Mouse (Mus musculus): Measurements from ENCODE around the gene Arid1b.

DNA sequence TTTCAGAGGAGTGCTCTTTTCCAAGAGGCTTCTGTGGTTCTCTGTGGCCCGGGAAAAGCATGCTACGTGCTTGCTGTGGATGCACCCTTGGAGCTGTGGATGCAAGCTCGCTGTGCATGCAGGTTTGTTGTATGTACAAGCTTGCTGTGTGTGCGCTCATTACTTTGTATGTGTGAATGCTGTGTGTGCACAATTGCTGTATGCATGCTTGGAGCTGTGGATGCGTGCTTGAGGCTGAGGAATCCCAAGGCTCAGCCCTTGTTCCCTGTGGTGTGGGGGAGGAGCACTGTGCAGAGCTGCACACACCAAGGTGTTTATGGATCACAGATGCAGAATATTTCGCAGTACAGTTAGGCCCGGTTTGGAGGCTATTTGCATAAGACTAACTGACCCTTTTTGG, 6.7 kb downstream of the Arid1b start:
- TF ChIP-seq HCFC1 (IDR thresholded peaks at IDR 0.05; ENCODE audit: borderline replicate concordance, insufficient read depth, low read length): no peak
- TF ChIP-seq ZNF384 (IDR thresholded peaks at IDR 0.05; ENCODE audit: low read depth, low read length): no peak
- no peak for TF ChIP-seq MAFK (IDR thresholded peaks at IDR 0.05; ENCODE audit: insufficient read depth, low read depth, low read length)
- TF ChIP-seq CHD2 (IDR thresholded peaks at IDR 0.05; ENCODE audit: low read depth, low read length): no peak

All from ES-E14 (cell line).